Mouse (Mus musculus): Measurements from ENCODE around the gene Rgs6. TPM values are rescaled to one million over a fixed set of nuclear protein-coding genes. Genes with fewer than 3 reads are reported as not detected.

Rgs6 gene
- total and polyA plus RNA-seq, 3 experiments: 7.3 to 12.6 (median 10.2) TPM

- 73% methylated on average over 2 of the region's 2 CpGs for WGBS
- Histone ChIP-seq H3K36me3 (ENCODE audit: control insufficient read depth, insufficient read depth, low read length) (no peaks in the 10 kb centered on the region), H3K27ac (no peak overlapping the region)
Observed at GRCm38 (mm10) chr12:82714284-82714683, 126.2 kb downstream of the Rgs6 start.

GRCm38 (mm10) chr12:82723017-82723540, 135.0 kb downstream of the Rgs6 start:
- 59% methylated on average over 8 of the region's 8 CpGs for WGBS
- H3K27ac ChIP-seq: no peak overlapping the region
- TF ChIP-seq CTCF (IDR thresholded peaks at IDR 0.05): no peak
- TF ChIP-seq POLR2A (IDR thresholded peaks at IDR 0.05; ENCODE audit: insufficient read depth, low read depth, low read length): no peak
- TF ChIP-seq EP300 (IDR thresholded peaks at IDR 0.05; ENCODE audit: insufficient read depth, low read depth, low read length): no peak
- H3K79me2 ChIP-seq (replicated peaks; ENCODE audit: control insufficient read depth, insufficient read depth, low read length): no peaks in the 10 kb centered on the region
- intact Hi-C loops (cut with DNase I): no loop called here
- H3K4me1 ChIP-seq (ENCODE audit: control insufficient read depth, insufficient read depth, low read length): no peaks in the 10 kb centered on the region
- no peaks in the 10 kb centered on the region for H3K36me3 ChIP-seq (ENCODE audit: control insufficient read depth, insufficient read depth, low read length)
- H3K9ac ChIP-seq (ENCODE audit: low read depth, low read length): no peak overlapping the region
- no peak overlapping the region for H3K4me3 ChIP-seq
- H3K27me3 ChIP-seq (ENCODE audit: control insufficient read depth, insufficient read depth, low read length): no peaks in the 10 kb centered on the region
- no peak for DNase-seq

More at GRCm38 (mm10) chr12:82714284-82714683, 126.2 kb downstream of the Rgs6 start:
- TF ChIP-seq CTCF (IDR thresholded peaks at IDR 0.05) (no peak), POLR2A (IDR thresholded peaks at IDR 0.05; ENCODE audit: insufficient read depth, low read depth, low read length) (no peak), EP300 (IDR thresholded peaks at IDR 0.05; ENCODE audit: insufficient read depth, low read depth, low read length) (no peak)
- H3K4me3 ChIP-seq: no peak overlapping the region
- H3K79me2 ChIP-seq (replicated peaks; ENCODE audit: control insufficient read depth, insufficient read depth, low read length): no peaks in the 10 kb centered on the region
- no peak overlapping the region for H3K9ac ChIP-seq (ENCODE audit: low read depth, low read length)
- no peaks in the 10 kb centered on the region for H3K27me3 ChIP-seq (ENCODE audit: control insufficient read depth, insufficient read depth, low read length)
- intact Hi-C loops (cut with DNase I): no loop called here
- no peak for DNase-seq
- H3K4me1 ChIP-seq (ENCODE audit: control insufficient read depth, insufficient read depth, low read length): no peaks in the 10 kb centered on the region

- Histone ChIP-seq H3K27me3 (ENCODE audit: control insufficient read depth, insufficient read depth, low read length) (no peaks in the 10 kb centered on the region), H3K4me1 (ENCODE audit: control insufficient read depth, insufficient read depth, low read length) (no peaks in the 10 kb centered on the region), H3K79me2 (replicated peaks; ENCODE audit: control insufficient read depth, insufficient read depth, low read length) (no peaks in the 10 kb centered on the region), H3K36me3 (ENCODE audit: control insufficient read depth, insufficient read depth, low read length) (no peaks in the 10 kb centered on the region), H3K4me3 (no peak overlapping the region), H3K9ac (ENCODE audit: low read depth, low read length) (no peak overlapping the region), H3K27ac (no peak overlapping the region)
- DNase-seq: no peak
- intact Hi-C loops (cut with DNase I): no loop called here
- TF ChIP-seq EP300 (IDR thresholded peaks at IDR 0.05; ENCODE audit: insufficient read depth, low read depth, low read length) (no peak), POLR2A (IDR thresholded peaks at IDR 0.05; ENCODE audit: insufficient read depth, low read depth, low read length) (no peak), CTCF (IDR thresholded peaks at IDR 0.05) (no peak)
- WGBS: 62% methylated on average over 4 of the region's 4 CpGs
Observed at GRCm38 (mm10) chr12:82726255-82726654, 138.2 kb downstream of the Rgs6 start.

- Histone ChIP-seq H3K36me3 (ENCODE audit: control insufficient read depth, insufficient read depth, low read length) (no peaks in the 10 kb centered on the region), H3K9ac (ENCODE audit: low read depth, low read length) (no peak overlapping the region), H3K4me1 (ENCODE audit: control insufficient read depth, insufficient read depth, low read length) (no peaks in the 10 kb centered on the region), H3K79me2 (replicated peaks; ENCODE audit: control insufficient read depth, insufficient read depth, low read length) (no peaks in the 10 kb centered on the region), H3K27ac (no peak overlapping the region), H3K4me3 (no peak overlapping the region), H3K27me3 (ENCODE audit: control insufficient read depth, insufficient read depth, low read length) (no peaks in the 10 kb centered on the region)
- DNase-seq: no peak
- TF ChIP-seq CTCF (IDR thresholded peaks at IDR 0.05) (no peak), EP300 (IDR thresholded peaks at IDR 0.05; ENCODE audit: insufficient read depth, low read depth, low read length) (no peak), POLR2A (IDR thresholded peaks at IDR 0.05; ENCODE audit: insufficient read depth, low read depth, low read length) (no peak)
- intact Hi-C loops (cut with DNase I): no loop called here
- 59% methylated on average over 7 of the region's 7 CpGs for WGBS
Observed at GRCm38 (mm10) chr12:82731587-82731986, 143.5 kb downstream of the Rgs6 start.

- H3K27me3 ChIP-seq (ENCODE audit: control insufficient read depth, insufficient read depth, low read length): no peaks in the 10 kb centered on the region
- TF ChIP-seq POLR2A (IDR thresholded peaks at IDR 0.05; ENCODE audit: insufficient read depth, low read depth, low read length) (no peak), CTCF (IDR thresholded peaks at IDR 0.05) (no peak), EP300 (IDR thresholded peaks at IDR 0.05; ENCODE audit: insufficient read depth, low read depth, low read length) (no peak)
Observed at GRCm38 (mm10) chr12:82742955-82743354, 154.9 kb downstream of the Rgs6 start.

GRCm38 (mm10) chr12:82744026-82744425, 155.9 kb downstream of the Rgs6 start:
- WGBS: 76% methylated on average over 3 of the region's 3 CpGs
- no peaks in the 10 kb centered on the region for H3K79me2 ChIP-seq (replicated peaks; ENCODE audit: control insufficient read depth, insufficient read depth, low read length)
- no peak for DNase-seq

More at GRCm38 (mm10) chr12:82742955-82743354, 154.9 kb downstream of the Rgs6 start:
- 73% methylated on average over 3 of the region's 3 CpGs for WGBS
- no peaks in the 10 kb centered on the region for H3K79me2 ChIP-seq (replicated peaks; ENCODE audit: control insufficient read depth, insufficient read depth, low read length)
- intact Hi-C loops (cut with DNase I): no loop called here
- no peak overlapping the region for H3K4me3 ChIP-seq
- H3K4me1 ChIP-seq (ENCODE audit: control insufficient read depth, insufficient read depth, low read length): no peaks in the 10 kb centered on the region
- DNase-seq: no peak
- H3K9ac ChIP-seq (ENCODE audit: low read depth, low read length): no peak overlapping the region
- no peaks in the 10 kb centered on the region for H3K36me3 ChIP-seq (ENCODE audit: control insufficient read depth, insufficient read depth, low read length)
- no peak overlapping the region for H3K27ac ChIP-seq

More at GRCm38 (mm10) chr12:82744026-82744425, 155.9 kb downstream of the Rgs6 start:
- Histone ChIP-seq H3K4me1 (ENCODE audit: control insufficient read depth, insufficient read depth, low read length) (no peaks in the 10 kb centered on the region), H3K36me3 (ENCODE audit: control insufficient read depth, insufficient read depth, low read length) (no peaks in the 10 kb centered on the region), H3K4me3 (no peak overlapping the region), H3K27ac (no peak overlapping the region), H3K9ac (ENCODE audit: low read depth, low read length) (no peak overlapping the region), H3K27me3 (ENCODE audit: control insufficient read depth, insufficient read depth, low read length) (no peaks in the 10 kb centered on the region)
- intact Hi-C loops (cut with DNase I): no loop called here
- TF ChIP-seq CTCF (IDR thresholded peaks at IDR 0.05) (no peak), POLR2A (IDR thresholded peaks at IDR 0.05; ENCODE audit: insufficient read depth, low read depth, low read length) (no peak), EP300 (IDR thresholded peaks at IDR 0.05; ENCODE audit: insufficient read depth, low read depth, low read length) (no peak)

Data from heart, adult 2 months (tissue).